Mouse (Mus musculus): ENCODE results near the gene Gm43518. TPM values are rescaled to one million over a fixed set of nuclear protein-coding genes. Genes with fewer than 3 reads are reported as not detected.

The Gm43518 gene
- 1 to 10 TPM in 1 of 2 experiments, not detected in 1; 1.1 TPM for total RNA-seq (2021)
- long read RNA-seq, experiment 1, result 0 reads
- long read RNA-seq, experiment 2, result 0 reads

DNA sequence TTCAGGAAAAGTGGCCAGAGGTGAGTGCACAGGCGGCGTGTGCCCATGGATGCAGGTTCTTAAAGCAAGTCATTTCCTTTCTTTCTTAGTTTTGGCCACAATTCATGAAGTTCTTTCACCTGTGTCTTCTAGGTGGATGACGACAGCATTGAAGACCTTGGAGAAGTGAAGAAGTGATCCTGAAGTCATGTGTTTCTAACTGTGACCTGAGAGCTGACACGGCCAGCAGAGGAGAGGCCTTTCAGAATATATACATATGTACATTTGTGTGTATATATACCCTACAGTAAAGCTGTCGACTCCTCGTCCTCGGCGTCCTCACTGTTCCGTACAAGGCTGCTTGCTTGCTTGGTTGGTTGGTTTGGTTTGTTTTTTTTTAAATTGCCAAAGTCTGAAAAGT is at the start of gene Gm43518:
Gene Gm43518, plus strand, starts transcription at position 301 of the 400 bp plus-strand sequence.
- DNase-seq, result no peak

DNA sequence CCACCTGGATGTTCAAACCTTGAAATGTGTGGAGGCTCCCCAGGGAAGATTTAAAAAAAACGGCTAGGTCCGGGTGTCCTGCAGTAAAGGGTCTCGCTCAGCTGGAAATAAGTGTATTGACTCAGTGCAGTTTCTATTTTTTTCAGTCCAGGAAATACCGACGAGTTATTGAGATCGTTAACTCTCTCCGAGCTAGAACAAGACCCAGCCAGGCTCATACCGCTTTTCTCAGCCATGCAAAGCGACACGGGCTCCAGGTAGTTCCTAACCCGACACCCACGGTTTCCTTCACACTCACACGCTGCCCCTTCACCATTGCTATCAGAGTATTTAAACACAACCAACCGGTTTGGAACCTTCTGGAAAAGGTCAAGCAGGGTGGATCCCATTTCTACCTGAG is 49.2 kb upstream of the Gm43518 start:
- DNase-seq, result no peak

DNA sequence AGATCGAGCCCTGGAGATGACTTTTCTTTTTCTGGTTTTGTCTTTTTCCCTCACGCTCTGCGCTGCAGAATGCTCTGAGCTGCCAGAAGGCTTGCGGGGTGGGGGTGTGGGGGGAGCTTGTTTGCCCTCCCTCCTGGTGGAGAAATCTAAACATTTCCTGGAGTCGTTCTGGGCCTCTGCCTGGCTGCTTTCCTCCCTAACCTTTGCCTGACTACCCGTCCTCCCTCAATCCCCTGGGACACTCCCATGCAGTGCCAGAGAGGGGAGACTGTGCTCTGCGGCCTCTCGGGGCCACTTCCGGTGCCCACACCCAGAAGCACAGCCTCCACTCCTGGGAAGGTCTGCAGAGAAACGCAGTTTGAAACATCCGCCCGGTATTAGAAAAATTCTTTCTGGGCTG is 47.3 kb upstream of the Gm43518 start, which contains the start of gene Hcar1:
Gene Hcar1, minus strand, starts transcription at position 93 of the 400 bp plus-strand sequence.
- DNase-seq, result peak; percentile 38 to 50

DNA sequence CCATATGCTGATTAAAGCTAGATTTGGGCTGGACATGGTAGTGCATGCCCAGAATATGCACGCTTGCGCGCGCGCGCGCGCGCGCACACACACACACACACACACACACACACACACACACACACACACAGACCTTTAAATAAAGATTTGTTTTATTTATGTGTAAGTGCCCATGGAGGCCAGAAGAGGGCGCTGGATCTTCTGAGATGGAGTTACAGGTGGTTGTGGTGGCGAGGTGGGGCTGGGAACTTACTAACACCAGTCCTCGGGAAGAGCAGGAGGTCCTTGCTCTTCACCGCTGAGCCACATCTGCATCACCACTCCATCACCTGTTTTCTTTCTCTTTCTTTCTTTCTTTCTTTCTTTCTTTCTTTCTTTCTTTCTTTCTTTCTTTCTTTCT is 46.4 kb upstream of the Gm43518 start:
- DNase-seq, result no peak

DNA sequence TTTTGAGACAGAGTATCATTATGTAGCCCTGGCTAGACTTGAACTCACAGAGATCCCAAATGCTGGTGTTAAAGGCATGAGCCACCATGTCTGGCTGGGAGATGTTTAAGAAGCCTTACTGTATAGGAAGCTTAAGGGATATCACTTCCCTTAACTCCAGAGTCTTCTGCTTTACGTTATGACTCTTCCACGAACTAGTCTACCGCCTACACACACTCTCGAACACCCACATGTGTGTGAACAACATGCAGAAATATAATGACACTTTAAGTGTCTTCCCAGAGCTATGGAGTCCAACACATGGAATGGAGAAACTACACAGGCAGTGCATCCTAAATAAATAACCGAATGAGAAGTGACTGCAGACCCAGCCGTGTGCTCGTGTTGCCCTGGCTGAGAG is 43.3 kb upstream of the Gm43518 start:
- DNase-seq, result no peak

DNA sequence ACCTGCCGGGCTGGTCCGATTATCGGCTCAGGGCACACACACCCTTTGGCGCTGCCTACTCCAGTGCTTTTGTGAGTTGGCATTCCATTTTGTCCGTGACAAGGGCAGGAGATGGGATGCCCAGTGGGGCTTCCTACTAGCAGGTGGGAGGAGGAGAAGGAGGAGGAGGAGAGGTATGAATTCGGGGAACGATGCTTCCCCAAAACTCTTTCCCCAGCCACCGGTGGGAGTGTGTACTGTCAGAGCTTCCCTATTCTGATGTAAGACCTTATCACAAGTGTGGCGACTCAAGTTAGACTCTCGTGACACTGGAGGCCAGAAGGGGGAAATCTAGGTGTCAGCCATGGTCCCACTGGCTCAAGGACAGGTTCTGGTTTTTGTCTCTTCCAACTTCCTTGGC is 42.9 kb upstream of the Gm43518 start:
- no peak for DNase-seq

DNA sequence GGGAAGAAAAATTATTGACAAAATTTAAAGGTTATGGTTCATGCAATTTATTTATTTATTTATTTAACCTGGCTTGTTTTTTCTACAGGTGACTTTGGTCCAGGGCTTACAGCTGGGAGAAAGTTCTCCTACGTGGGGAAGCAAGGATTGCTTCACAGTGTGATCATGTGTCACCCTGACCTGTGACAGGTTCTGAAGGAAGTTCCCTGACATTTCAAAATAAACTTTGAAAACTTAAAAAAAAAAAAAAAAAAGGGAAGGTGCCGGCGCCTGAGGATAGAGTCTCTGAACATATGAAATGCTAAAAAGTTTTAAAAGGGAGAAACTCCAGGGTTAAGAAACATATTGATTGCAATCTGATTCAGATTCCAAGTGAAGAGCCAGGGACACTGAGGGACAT is 40.9 kb upstream of the Gm43518 start:
- no peak for DNase-seq

DNA sequence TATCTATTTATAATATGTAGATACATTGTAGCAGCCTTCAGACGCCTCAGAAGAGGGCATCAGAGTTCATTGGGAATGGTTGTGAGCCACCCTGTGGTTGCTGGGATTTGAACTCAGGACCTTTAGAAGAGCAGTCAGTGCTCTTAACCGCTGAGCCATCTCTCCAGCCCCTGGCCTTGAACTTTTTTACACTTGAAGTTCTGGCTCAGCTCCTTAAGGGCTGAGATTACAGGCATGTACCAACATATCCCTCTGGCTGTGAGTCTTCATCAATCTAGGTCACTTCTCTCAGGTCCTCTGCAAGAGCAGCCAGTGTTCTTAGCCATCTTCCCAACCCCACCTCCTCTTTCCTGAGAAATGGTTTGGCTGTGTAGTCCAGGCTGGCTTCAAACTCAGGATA is 36.9 kb upstream of the Gm43518 start:
- DNase-seq, result no peak

DNA sequence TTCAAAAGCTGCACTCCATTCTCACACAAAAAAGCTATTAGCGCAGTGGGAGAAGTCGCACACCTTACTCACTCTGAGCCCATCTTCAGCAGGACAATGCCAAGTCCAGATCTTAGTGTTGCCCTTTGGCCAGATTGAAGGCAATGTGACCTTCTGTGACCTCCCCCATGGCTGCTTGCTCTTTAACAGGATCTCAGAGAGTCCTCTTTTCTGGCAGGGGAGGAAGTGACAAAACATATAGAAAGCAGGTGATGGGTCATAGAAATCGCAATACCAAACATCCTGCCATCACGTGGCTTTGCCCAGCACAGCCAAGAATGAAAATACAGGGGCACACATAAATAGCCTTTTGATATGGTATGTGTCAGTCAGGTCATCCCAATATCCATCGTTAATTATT is 36.2 kb upstream of the Gm43518 start:
- DNase-seq, result no peak

DNA sequence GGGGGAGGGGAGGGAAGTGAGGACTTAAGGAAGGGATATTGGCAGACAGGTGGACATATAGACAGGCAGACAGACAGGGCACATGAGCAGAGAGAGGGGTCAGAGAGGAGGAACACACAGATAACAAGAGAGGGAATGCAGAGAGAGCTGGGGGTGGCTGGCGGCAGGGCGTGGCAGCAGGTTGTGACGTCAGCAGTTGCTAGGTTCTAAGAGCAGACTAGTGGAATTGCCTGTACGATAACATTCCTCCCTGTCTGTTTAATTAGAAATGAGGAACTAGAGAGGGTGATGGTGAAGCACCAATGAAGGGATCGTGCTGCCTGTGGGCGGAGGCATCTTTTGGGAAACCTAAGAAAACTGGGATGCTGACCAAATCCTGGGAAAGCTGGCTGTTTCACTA is 35.5 kb upstream of the Gm43518 start:
- DNase-seq, result no peak

DNA sequence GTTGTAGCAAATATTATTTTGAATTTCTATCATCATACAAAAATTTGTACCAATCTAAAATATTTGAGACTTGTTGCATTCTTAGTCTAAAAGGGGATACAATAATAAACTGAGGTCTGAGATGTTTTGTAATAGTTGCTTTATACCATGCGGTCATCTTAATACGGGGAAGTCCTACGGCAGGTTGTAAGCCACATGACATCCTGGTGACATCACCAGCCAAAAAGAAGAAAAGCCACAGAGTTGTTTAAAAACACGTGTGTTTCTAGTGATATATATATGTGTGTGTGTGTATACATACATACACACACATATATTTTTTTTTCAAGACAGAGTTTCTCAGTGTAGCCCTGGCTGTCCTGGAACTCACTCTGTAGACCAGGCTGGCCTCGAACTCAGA is 33.7 kb upstream of the Gm43518 start:
- no peak for DNase-seq

DNA sequence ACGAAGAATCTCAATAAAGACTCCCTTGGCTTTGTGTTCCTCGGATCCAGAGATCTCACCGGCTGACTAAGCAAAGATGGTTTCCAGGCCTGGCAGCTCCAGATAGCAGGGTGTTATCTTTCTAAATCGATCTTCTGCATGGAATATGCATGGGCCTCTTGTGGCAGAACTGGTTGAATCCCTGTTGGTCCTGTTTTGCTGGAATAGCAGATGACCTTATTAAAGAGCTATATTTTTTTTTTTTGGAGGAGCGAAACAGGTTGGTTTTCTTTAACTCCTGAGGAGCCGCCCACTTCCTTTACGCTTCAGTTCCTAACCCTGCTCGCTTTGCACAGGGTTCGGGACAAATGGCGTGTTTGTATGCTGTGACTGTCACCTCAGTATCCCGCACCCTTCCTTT is 30.8 kb upstream of the Gm43518 start:
- no peak for DNase-seq

DNA sequence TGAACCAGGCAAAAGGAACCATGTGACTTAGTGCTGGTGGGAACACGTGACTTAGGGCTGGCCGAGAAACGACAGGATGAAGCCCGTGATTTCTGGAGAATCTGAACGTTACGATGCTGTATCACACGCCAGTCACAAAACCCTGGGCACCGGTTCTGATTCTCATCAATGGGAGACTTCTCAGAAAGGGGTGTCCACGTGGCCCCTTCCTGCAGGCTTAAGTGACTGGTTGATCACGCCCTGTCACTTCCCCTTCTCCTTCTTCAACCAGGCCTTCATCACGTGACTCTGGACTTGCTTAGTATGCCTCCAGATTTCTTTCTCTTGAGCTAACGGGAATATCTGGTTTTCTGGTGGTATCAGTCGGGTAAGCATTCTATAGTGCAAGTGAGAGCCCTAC is 29.9 kb upstream of the Gm43518 start:
- peak in 1 of 2 experiments; percentile 23 for DNase-seq

DNA sequence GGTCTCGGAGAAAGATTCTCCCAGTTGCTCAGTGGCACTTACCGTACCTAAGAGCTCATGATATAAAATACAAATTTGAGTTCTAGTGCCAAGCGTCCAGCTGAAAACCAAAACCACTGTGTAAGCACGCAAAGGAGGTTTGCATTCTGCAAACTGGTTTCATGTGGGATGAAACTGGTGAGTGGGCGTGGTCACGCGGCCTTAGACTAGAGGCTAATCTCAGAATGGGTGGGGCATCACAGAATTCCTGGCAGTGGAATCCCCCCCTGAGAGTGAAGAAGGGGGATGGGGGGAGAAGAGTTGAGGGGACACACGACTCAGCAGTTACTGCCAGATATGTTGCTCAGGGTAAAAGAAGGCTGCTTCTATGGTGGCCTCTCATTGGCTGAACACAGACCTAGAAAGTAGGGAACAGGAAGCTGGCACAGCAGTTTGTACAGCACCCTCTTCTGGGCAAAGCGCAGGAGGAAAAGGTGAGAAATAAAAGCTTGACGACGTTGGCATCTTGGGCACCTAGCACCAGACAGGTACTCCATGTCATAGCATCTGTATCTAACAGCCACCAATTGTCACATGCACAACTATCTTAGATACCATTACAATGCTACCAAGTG is 23.1 kb upstream of the Gm43518 start:
- no peak for DNase-seq

DNA sequence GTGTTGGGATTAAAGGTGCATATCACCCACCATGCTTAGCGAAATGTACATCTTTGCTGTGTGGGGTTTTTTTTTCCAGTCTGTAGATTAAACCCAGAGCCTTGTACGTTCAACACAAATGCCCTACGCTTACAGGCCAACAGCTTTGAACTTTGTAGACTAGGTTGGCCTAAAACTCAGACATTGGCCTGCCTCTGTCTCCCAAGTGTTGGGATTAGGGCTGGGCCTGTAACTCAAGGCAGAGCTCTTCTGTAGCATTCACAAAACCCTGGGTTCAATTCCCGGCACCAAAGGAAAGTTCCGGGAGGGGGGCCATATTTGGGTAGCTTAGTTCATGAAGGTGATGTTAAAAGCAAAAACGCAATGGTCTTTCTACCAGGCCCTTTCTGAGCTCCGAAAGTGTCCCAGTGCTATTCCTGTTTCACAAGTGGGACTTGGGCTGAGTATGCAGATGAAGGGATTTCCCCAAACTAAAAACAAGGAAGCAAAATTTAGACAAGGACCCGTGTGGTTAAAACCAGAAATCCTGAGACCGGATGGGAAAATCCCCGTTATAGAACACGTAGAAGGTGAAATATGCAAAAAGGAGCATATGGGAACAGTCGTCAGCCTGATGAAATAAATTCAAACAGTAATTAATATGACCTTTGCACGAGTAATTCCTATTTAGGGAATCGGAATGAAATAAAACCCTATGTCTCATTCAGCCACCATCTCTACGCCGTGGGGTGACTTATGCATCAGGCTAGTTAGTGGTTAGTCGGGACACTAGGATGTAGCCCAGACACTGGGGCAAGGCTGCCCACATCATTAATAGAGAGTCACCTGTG is 20.9 kb upstream of the Gm43518 start:
- no peak for DNase-seq

DNA sequence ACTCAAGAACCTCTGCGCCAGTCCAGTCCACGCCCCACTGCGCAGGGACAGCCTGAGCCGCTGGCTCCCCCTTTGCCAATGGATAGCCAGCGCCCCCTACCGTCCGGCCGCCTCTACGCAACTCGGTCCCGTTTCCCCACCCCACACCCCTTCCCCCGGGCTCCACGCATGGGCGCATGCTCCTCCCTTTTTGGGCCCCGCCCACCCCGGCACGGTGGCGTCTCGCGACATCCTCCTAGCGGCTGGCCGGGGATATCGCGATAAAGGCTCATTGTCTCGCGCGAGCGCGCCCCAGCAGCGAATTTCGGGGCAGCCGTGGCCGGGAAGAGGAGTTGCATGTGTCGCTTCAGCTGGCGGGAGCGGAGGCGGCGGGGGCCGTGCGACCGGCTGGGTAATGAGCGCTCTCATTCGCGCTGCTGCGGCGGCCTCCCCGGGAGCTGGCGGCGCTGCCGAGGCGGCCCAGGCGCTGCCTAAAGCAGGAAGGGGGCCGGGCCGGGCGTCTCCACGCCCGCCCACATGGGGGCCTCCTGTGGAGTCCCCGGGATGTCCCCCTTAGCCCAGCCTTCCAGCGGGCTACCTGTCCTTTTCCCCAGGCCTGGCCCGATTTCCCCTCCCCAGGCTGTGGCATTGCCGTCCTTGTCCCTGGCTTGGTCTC is 20.1 kb upstream of the Gm43518 start, which contains the start of gene Denr:
Gene Denr, plus strand, starts transcription at position 200 of the 655 bp plus-strand sequence.
- DNase-seq, result peak; percentile 99

DNA sequence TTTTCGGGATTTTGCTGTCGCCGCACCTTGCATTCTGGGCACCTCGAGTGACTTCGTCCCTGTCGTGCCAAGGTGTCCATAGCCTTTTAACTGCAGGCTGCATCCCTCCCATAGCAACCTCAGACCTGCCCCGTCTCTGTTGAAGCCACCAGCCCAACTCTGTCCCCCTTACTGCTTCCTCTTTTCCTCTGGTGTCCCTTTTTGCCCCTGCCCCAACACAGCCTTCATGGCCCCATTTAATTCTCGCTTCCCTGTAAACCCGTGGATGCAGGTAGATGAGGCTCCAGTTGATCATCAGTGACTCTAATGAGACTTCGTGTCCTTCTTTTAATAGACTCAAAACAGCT is 19.6 kb upstream of the Gm43518 start:
- DNase-seq, result no peak

DNA sequence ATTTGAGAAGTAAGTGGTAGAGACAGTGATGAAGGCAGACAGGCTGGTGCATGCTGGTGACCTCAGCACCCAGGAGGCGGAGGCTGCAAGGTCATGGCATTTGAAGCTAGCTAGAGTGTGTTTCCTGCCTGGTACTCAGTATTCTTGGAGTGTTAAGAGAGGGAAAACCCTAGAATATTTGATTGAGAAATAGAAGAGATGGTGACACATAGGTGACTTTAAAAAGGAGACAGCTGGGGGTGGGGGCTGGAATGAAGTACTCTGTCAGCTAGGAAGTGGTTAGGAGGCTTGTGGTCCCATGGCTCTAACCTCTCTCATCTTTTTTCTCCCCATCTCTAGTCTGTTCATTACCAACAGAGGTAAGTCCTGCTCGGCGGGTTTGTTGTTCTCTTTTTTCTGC is 12.4 kb upstream of the Gm43518 start:
- DNase-seq, result no peak

DNA sequence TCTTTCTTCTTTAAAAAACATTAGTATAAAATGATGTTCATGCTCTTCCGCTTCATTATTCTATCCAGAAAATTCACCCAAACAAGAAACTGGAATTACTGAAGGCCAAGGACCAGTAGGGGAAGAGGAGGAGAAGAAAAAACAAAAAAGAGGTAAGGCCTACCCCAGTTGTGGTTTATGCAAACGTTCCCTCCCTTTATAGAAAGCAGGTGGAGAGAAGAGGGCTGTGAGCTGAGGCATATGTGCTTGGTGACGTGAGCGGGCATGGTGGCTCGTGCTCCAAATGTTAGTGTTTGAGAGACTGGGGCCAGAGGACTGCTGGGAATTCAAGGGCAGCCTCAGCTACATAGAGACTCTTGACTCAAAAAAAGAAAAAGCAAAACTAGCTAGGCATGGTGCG is 5.1 kb upstream of the Gm43518 start:
- DNase-seq, result no peak

DNA sequence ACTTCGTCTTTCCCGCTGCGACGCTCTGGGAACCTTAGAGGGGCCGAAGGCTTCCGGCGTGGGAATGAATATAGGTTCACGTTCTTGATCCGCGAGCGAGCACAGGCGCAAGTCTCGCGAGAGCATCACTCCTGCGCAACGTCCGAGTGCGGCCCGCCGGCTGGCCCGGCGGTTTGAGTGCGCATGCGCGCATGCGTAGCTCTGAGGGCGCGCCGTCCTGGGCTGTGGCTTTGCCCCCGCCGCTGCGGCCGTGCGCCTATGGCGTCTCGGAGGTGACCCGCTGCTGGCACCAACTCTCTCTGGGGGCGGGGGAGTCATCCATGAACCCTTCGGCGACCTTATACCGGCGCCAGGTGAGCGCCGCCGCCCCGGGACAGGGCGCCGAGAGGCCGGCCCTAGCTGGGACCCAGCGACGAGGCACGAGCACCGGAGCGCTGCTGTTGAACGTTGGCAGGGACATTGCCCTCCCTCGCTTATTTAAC is 3.3 kb downstream of the Gm43518 start, which contains the start of gene Ccdc62:
Gene Ccdc62, plus strand, starts transcription at position 172 of the 482 bp plus-strand sequence.
- peak; percentile 93 to 96 for DNase-seq

DNA sequence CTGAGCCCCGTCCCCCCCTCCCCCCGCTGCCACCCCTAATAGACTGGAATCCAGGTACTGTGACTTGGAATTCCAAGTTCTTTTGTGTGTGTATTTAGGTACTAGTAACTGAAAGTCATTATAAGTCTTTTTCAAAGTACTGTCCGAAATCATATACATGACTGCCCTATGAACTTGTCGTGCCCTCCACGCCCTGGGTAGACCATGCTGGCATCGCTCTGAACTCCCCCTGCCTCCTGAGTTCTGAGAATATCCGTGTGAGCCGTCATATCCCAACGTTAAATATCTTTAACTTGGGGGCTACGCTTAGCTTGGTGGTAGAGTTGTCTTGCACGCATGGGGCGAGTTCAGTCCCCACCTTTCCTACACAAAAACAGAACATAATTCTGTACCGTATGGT is 3.9 kb downstream of the Gm43518 start:
- no peak for DNase-seq

DNA sequence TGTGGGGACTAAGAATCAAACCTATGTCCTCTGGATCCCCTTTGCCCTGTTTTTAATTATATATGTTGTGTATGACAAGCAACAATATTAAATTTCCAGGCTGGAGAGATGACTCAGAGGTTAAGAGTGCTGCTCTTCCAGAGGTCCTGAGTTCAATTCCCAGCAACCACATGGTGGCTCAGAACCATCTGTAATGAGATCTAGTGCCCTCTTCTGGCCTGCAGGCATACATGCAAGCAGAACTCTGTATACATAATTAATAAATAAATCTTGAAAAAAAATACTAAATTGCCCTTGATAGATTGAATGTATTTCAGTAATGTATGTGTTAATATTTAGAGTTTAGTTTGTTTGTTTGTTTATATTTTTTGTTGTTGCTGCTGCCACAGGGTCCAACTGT is 5.7 kb downstream of the Gm43518 start:
- DNase-seq, result no peak

DNA sequence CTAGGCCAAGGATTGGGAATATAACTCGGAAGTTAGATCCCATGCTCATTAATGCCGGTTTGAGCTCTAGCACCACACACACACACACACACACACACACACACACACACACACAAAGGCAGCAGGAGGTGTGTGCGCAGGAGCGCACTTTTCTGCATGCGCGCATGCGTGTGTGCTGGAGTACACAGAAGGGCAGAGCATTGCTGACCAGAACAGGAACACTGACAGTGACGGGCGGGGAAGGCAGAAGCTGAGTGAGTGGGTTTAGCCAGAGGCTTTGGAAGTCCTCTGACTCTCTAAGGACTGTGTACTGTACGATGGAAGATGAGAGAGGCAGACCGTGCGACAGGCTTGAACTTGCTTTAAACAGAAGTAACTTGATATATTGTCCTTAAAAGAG is 6.3 kb downstream of the Gm43518 start:
- no peak for DNase-seq

All from heart, adult 18-20 months (tissue).